Mouse (Mus musculus): ENCODE measurements around the gene Pex11g.

The Pex11g gene

DNA sequence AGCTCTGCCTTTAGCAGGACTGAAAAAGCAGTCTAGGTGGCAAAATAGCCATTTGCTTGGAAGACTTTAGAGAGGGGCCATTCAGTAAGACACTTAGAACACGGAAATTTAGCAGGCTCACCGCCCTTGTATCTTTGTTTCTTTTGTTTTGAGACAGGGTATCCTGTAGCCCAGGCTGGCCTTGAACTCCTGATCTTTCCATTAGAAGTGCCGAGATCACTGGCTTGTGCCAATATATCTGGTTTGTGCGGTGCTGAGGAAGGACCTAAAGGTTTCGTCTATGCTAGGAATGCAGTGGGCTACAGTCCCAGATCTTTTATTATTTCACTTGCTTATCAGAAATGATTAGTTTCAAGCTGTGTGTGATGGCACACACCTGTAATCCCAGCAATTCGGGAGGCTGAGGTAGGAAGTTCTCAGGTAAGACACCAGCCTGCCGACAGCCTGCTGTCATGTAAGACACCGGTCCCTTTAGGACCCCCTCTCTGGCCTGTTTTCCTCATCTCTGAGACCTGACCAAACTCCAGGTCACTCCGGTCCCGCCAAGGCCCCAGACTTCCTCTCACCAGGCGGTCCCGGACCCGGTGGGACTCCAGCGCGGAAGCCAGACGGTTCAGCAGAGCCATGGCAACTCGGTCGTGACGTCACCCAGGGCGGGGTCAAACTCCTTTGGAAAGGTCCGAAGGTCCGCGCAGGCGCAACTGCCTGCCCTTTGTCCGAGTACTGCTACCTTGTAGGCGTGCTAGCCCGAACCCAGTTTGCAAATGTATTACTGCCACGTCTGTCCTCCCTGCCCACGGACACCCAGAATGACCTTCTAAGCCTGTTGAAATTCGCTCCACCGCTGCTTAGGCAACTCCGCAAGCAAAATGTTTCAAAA, at the start of gene Pex11g:
Gene Pex11g, minus strand, starts transcription at position 675 of the 880 bp plus-strand sequence.
- in situ Hi-C loops (cut with MseI, MboI), result no loop called here

DNA sequence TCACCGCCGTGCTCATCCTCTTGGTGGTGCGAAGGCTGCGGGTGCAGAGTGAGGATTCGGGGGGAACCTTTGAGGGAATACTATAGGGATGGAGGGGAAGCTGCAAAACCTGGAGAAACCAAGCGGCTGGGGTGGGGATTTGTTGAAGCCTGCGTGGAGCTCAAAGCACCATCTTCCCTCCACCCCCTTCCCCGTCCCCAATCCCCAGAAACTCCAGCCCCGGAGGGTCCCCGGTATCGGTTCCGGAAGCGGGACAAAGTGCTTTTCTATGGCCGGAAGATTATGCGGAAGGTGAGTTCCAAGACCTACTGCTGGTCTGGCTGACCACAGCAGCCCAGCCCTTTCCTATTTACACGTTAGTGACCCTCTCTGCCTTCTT, 49.6 kb upstream of the Pex11g start:
- in situ Hi-C loops (cut with MseI, MboI), result no loop called here

DNA sequence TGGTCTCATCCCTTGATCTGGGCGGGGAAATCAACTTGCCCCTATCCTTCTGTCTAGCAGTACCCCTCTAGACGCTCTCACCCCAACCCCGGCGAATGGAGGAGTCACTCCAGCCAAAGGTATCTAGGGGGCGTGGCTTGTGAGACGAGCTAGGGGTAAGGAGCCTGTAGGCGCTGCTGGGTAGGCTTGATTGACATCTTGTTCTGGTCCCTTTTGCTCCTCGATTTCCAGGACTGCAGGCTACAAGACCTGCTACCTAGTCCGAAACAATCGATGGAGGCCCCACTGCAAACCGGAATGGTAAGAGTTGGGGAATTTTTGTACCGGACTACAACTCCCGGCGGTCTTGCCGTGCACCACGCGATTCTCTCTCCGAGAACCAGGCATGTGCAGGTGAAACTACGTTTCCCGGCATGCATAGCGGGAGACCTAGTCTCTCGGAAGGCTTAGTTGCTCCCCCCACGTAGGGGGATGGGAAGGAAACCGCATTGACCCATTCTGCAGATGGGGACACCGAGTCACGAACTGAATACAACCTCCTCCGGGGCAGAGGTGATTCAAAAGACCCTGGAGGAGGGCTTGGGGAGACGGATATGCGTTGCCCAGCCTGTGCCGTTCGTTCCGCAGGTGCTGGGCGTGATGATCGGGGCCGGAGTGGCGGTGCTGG, 49.1 kb upstream of the Pex11g start:
- in situ Hi-C loops (cut with MseI, MboI), result no loop called here

DNA sequence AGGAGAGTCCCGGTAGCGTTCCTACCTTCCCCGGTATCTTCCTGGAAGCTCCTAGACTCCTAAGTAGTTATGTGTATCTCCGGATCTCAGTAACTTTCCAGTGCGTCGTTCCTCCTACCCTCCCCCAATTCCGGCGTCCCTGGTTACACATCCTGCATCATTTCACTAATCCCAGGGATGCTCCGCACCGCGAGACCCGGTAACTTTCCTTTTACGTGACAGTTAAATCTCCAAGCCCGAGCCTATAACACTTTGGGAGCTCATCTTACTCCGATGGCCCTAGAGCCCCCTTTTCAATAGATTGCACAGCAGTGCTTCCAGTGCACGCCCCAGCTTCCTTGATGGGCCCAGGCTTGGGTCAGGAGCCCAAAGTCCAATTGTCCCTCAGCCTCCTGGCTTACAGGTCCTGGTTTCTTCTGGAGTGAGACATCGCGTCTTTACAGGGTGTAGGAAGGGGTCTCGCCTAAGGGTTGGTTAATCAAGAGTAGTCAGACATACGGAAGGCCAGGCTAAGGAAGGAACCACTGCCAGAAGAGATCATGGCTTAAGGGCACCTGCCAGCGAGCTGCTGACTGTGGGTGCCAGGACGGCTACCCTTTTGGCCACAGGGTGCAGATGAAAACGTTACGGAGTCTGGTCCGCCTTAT, 48.4 kb upstream of the Pex11g start:
- in situ Hi-C loops (cut with MseI, MboI), result no loop called here

DNA sequence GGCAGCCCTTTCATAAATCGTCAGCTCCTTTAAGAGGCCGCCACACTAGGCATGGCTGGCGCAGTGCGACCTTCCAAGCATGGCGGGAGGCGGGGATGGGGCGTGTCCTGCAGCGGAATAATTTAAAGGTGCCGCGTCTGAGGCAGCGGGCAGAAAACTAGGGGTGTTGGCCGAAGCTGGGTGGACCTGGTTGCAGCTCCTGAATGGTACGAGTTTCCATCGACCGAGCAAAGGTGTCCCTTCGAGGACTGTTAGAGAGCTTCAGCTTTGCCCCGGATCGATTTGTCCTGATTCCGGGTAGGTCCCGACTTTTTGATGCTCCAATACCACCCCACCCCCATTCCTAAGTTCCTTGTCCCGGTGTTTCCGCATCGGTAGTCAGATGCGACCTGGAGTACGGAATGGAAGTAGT, 47.8 kb upstream of the Pex11g start, which contains the start of gene Pnpla6:
Gene Pnpla6, plus strand, starts transcription at position 125 of the 412 bp plus-strand sequence.
- in situ Hi-C loops (cut with MseI, MboI), result no loop called here

DNA sequence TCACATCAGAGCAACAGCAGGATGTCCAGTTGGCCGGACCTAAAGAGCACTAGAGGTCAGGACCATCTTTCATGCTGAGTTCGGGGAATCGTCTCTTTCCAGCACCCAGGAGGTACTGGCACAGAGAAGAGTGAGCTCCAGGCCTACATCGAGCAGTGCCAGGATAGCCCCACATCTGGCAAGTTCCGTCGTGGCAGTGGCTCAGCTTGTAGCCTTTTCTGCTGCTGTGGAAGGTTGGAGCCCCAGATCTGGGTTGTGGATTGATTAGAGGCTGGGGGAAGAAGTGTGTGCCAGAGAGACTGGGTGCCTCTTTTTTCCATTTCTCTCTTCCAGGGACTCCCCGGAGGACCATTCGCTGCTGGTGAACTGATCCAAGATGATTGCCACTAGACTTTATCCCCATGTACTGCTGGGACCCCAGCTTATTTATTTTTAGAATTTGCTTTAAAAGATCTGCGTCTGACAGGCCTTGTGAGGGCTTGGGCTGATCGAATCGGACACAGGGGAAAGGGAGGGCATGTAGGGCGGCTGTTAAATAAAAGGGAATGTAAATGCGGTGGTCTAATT, 47.3 kb upstream of the Pex11g start:
- in situ Hi-C loops (cut with MseI, MboI), result no loop called here

DNA sequence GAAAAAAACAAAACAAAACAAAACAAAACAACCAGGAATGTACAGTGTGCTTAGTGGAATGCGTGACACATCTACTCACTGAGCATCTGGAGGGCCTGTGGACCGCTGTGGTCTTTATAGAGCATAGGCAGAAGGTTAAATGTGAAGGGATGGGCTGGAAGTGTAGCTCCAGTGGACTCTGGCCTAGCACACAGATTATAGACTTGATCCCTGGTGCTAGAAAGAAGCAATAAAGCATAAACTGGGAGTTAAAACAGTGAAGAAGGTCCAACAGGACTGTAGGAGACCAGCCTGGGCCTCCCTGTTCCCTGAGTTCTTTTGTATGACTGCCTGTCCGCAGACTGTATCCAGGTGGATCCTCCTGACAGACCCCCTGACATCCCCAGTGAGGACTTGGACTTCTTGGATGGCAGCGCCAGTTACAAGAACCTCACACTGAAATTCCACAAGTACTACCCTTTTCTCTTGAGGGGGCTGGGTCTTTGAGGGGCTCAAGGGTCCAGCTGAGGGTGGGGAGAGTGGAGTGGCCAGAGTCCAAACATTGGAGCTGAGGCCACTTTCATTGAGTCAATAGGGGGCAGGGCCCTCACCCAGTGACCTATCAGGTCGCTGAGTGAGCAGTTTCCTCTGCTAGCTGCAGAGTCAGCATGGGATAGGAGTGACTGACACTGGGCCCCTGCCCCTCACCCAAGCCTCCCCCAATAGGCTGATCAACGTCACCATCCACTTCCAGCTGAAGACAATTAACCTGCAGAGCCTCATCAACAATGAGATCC, 40.7 kb upstream of the Pex11g start:
- in situ Hi-C loops (cut with MseI, MboI), result no loop called here

DNA sequence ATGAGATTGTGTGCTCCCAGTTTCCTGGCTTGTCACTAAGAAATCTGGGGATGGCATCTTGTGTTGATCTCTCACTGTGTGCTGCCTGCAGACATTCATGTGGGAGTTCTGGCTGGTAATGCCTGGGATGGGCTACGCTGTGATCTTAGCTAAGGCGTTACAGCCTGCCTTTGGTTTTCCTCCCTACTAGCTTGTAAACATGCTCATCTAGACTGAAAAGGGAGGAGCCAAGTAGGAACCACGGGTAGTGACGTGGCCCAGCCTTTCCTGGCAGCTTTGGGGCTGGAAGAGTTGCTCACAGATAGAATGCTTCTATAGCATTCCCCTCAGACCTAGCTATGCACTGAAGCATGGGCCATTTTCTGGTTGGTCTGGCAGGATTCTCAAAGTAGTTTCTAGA, 34.7 kb upstream of the Pex11g start:
- in situ Hi-C loops (cut with MseI, MboI), result no loop called here

DNA sequence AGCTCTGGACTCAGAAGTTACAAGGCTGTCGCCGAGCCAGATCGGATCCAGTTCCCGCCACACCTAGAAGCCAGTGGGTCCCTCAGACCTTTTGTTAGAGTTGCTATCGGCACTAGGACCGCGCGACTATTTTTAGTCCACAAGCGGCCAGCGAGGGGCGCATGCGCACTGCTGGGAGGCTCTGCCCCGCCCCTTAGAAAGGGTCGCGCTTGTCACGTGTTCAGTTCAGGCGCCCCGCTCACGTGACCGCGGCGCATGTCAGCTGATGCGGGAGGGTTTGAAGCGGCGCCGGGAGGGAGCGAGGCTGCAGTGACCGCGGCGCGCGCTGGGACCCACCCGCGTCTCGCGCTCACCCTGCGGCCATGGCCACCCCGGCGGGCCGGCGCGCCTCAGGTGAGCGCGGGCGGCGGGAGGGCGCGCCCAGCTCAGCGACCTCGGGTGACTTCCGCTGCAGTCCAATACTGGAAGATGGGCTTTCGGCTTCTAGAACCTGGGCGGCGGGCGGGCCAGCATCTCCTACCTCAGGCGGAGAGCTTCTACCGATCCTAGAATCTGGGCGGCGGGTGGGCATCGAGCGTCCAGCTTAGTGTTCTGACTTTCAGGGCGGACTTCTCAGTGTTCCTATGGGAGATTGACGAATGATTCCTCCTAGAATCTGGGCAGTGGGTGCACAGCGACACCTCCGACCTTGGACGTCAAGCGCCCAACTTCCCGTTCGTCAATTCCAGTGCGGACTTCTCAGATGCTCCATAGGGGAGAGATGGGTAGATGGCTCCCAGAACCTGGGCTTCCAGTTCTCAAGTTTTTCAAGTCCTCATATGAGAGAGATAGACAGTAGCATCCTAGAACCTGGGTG, 33.0 kb upstream of the Pex11g start, which contains the start of gene Mcoln1:
Gene Mcoln1, plus strand, starts transcription at position 223 of the 856 bp plus-strand sequence.
- in situ Hi-C loops (cut with MseI, MboI), result no loop called here

DNA sequence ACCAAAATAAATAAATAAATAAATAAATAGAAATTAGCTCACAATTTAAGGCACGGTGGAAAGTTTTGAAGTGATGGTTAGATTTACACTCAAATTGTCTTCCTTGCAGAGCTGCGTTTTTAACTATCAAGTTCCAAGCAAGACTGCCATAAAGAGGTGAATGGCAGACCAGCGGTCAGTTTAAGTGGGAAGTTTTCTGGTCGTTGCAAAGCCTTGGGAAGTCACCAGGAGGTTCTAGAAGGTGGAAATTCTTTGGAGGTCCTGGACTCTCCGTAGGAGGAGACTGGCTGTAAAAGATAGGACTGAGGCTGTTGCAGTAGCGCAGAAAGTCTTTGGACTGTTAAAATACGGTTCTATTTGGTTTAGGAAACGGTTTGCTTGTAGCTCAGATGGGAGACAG, 32.3 kb upstream of the Pex11g start:
- in situ Hi-C loops (cut with MseI, MboI), result no loop called here

DNA sequence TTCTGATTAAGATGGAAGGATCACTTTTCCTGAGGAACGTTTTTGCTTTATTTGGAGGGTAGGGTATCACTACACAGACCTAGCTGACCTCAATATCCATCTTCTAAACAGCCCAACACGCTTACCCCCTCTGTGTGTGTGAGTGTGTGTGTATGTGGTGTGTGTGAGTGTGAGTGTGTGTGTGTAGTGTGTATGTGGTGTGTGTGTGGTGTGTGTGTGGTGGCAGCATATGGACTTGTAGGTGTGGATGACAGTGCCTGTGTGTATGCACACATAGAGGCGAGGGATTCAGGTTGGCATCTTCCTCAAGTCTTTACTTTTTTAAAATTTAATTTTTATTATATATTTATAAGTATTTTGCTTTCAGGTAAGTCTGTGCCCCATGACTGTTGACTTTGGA, 31.1 kb upstream of the Pex11g start:
- in situ Hi-C loops (cut with MseI, MboI), result no loop called here

DNA sequence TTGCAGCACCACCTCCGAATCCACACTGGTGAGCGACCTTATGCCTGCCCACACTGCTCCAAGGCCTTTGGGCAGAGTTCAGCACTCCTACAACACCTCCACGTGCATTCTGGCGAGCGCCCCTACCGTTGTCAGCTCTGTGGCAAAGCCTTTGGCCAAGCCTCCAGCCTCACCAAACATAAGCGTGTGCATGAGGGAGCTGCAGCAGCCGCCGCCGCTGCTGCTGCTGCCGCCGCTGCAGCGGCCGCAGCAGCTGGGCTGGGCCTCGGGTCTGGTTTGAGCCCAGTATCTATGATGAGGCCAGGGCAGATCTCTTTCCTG, 28.9 kb upstream of the Pex11g start:
- in situ Hi-C loops (cut with MseI, MboI), result no loop called here

DNA sequence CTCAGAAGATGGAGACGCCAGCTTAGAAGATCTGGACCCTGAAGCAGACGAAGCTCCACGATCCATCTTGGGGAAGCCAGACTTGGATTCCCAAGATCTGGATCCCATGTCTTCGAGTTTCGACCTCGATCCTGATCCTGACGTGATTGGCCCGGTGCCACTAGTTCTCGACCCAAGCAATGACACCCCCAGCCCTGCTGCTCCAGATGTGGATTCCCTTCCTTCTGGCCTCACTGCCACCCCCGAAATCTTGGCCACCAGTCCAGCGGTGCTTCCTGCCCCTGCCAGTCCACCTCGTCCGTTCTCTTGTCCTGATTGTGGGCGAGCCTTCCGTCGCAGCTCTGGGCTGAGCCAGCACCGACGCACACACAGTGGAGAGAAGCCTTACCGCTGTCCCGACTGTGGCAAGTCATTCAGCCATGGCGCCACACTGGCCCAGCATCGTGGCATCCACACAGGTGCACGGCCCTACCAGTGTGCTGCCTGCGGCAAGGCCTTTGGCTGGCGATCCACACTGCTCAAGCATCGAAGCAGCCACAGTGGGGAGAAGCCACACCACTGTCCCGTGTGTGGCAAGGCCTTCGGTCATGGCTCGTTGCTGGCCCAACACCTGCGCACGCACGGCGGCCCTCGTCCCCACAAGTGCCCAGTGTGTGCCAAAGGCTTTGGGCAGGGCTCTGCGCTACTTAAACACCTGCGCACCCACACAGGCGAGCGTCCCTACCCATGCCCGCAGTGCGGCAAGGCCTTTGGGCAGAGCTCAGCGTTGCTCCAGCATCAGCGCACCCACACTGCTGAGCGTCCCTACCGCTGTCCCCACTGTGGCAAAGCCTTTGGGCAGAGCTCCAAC, 28.3 kb upstream of the Pex11g start:
- in situ Hi-C loops (cut with MseI, MboI), result no loop called here

DNA sequence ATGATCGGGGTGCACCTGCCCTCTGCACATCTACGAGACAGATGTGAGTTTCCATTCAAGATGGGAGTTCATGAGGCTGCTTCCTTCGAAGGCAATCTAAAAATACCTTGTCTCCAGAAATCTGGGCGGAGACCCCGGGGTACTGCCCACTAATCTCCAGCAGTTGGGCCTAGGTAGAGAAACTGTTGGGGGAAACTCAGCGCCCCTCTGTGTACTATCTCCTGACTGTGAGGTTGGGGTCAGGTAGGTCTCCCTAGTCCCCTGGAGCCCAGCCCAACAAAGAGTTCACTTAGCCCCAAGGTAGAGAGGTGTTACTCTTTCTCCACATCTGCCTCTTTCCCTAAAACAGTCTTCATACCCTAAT, 26.3 kb upstream of the Pex11g start:
- in situ Hi-C loops (cut with MseI, MboI), result no loop called here

DNA sequence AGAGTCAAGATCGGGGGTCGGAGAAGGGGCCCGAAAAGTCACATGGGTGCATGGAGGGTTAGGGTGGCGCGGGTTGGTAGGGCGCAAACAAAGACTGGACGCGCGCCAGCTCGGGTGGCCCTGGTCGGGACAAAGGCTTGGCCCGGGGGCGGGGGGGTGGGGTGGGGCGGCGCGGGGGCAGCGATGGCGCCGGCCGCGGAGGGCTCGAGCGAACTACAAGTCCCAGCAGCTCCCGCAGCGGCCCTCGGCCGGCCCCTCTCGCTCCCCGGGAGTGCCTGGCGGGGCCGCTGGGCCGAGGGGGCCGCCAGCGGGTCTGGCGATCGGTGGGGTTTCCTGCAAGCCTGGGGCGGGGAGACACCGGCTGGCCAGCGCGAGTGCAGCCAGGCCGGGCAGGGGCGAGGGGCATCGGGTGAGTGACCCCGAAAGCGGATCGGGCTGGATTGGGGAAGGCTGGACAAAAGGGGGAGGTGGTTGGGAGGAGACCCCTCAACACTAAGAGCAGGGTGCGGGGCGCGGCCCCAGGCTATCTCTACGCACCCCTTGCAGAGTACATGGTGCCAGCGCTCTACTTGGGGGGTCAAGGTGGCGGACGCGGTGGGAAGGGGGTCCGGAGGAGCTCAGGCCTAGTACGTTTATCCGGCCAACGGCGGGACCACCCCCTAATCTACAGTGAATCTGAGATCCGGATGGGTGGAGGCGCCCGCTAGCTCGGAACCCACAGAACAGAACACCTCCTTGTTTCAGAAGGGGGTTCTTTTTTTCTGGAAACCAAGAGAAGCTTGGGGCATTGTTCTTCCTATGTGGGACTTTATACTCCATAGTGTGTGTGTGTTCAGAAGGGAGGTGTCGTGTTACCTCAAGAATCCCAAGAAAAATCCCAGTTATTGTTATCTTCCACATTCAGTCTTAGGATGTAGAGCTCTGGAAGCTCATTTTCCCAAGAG, 25.7 kb upstream of the Pex11g start, which contains the start of gene Zfp358:
Gene Zfp358, plus strand, starts transcription at position 238 of the 944 bp plus-strand sequence.
- in situ Hi-C loops (cut with MseI, MboI), result no loop called here

DNA sequence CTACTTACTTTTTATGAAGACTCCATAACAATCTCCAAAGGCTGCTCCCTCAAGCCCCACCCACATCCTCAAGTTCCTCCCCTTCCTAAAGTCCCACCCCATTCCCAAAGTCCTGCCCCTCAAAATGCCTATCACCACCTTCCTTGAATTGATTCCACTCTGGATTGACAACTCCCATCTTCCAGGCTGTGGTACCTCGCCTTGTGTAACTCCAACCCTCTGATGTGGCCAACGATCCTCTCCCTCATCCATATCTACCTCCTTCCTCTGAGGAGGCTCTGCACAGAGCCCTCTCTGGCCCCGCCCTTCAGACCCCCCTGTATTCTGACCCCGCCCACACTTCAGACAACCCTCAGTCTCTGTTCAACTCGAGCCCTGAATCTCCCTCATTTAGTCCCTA, 17.7 kb upstream of the Pex11g start:
- in situ Hi-C loops (cut with MseI, MboI), result no loop called here

DNA sequence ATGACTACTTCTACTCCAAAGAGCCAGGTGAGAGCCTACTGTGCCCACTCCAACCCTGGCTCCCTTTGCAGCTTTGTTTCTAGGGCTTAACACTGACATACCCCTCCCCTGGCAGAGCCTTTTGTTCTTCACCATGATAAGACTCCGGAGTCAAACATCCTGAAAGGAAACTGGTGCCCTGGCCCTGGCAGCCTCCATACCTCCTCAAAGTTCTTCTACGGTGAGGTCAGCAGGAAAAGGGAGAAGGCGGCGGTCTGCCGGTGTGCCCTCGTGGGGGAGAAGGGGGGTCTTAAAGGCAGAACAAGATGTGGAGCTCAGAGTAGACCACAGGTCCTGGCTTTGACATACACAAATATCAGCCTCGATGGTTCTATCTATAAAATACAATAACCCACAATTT, 16.1 kb upstream of the Pex11g start:
- in situ Hi-C loops (cut with MseI, MboI), result no loop called here

DNA sequence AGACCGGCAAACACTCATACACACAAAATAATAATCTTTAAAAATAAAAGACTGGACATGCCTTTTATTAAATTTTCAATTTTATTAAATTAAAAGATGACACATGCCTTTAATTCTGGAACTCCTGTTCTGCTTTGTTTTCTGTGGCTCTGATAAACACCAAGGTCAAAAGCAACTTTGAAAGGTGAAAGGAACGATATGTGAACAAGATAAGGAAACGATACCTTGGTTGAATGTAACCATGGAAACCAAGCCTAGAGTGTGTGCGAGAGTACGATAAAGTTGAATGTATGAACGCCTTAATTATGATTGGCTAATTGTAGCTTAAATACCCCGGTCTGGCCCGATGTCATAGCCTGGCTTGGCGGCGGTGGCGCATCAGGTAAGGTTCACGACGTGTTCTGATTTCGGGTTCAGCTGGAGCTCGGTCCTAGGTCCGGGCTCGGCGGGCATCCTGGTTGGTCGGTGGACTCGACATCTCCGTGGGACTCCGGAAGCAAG, 14.8 kb upstream of the Pex11g start:
- in situ Hi-C loops (cut with MseI, MboI), result no loop called here
